Mouse (Mus musculus): Measurements from ENCODE around the gene Trim30c. TPM values are rescaled to one million over a fixed set of nuclear protein-coding genes. Genes with fewer than 3 reads are reported as not detected.

Gene Trim30c
- not detected in 2 replicates for polyA plus RNA-seq (2012)

DNA sequence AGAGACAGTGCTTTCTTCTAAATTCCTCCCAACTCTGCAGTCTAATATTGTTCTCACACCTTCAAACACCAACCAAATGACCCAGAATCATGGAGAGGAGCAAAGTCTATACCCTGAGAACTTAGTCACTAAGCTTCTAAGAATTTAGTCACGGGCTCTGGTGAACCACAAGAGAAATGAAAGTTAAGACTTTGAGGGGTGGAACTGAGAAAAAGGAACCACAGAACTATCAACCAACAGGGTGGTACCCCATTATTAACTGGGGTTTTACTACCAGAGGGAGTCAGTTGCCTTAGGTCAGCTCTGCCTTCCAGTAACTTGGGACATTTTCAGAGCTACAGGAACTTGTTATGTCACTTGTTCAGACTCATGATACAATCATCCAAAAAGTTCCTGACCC, at the start of gene Trim30c:
Gene Trim30c, minus strand, starts transcription at position 140 of the 400 bp plus-strand sequence.

GRCm38 (mm10) chr7:104369736-104370414, 30.8 kb downstream of the Trim30c start, which contains the start of gene Trim30b:
TSS of gene Trim30b (minus strand) at chr7:104369884.

GRCm38 (mm10) chr7:104352717-104353599, 47.7 kb downstream of the Trim30c start, which contains the start of gene Trim12c:
TSS of gene Trim12c (minus strand) at chr7:104353362.

Other genes starting within 250 kb of the Trim30c start
- not detected in 2 replicates for gene Olfm5, start 236.0 kb downstream of the Trim30c start, polyA plus RNA-seq (2012)
- not detected in 2 replicates for gene Olfr648, start 217.4 kb downstream of the Trim30c start, polyA plus RNA-seq (2012)
- not detected in 2 replicates for gene Olfr649, start 204.9 kb downstream of the Trim30c start, polyA plus RNA-seq (2012)
- gene Trim6, start 182.0 kb downstream of the Trim30c start, polyA plus RNA-seq (2012), result 0.40 and 1.2 TPM in 2 replicates
- 0.38 and 0.74 TPM in 2 replicates for gene Trim34a, start 156.4 kb downstream of the Trim30c start, polyA plus RNA-seq (2012)
- 0.14 and 0.16 TPM in 2 replicates for gene Trim5, start 112.7 kb downstream of the Trim30c start, polyA plus RNA-seq (2012)
- gene Trim12a, start 85.4 kb downstream of the Trim30c start, polyA plus RNA-seq (2012), result 2.4 and 3.0 TPM in 2 replicates
- gene Trim34b, start 71.4 kb downstream of the Trim30c start, polyA plus RNA-seq (2012), result not detected in 2 replicates
- 0.45 and 0.74 TPM in 2 replicates for gene Trim12c, start 47.5 kb downstream of the Trim30c start, polyA plus RNA-seq (2012)
- 0.12 TPM in 1 of 2 replicates, not detected in the other for gene Trim30b, start 31.0 kb downstream of the Trim30c start, polyA plus RNA-seq (2012)
- gene Trim30a, start 64.4 kb upstream of the Trim30c start, polyA plus RNA-seq (2012), result 1.5 and 5.2 TPM in 2 replicates
- gene Trim30d, start 107.0 kb upstream of the Trim30c start, polyA plus RNA-seq (2012), result 0.48 and 0.60 TPM in 2 replicates
- not detected in 2 replicates for gene Olfr651, start 149.3 kb upstream of the Trim30c start, polyA plus RNA-seq (2012)
- not detected in 2 replicates for gene Olfr652, start 160.1 kb upstream of the Trim30c start, polyA plus RNA-seq (2012)
- not detected in 2 replicates for gene Olfr653, start 176.5 kb upstream of the Trim30c start, polyA plus RNA-seq (2012)
- gene Olfr654, start 186.2 kb upstream of the Trim30c start, polyA plus RNA-seq (2012), result not detected in 2 replicates
- not detected in 2 replicates for gene Olfr655, start 200.9 kb upstream of the Trim30c start, polyA plus RNA-seq (2012)
- gene Olfr656, start 213.1 kb upstream of the Trim30c start, polyA plus RNA-seq (2012), result not detected in 2 replicates
- gene Olfr657, start 224.0 kb upstream of the Trim30c start, polyA plus RNA-seq (2012), result not detected in 2 replicates
- not detected in 2 replicates for gene Olfr658, start 246.5 kb upstream of the Trim30c start, polyA plus RNA-seq (2012)